8 mouse cellular contexts compared by ENCODE assay signal in genomic region chr9:107735356-107736184, GRCm38 (mm10). TPM values are rescaled to one million over a fixed set of nuclear protein-coding genes. Genes with fewer than 3 reads are reported as not detected.
A peak's percentile ranks its signal among the peaks of the same experiment; 100 is the strongest.
DNase-seq lines count a peak whose midpoint lies in the region; ATAC-seq lines count a peak whose summit lies in the region.

No protein-coding gene starts in this region.

- no peaks in the 10 kb centered on the region for H3K27me3 ChIP-seq in kidney, embryonic 14.5 days (ENCODE audit: control insufficient read depth, insufficient read depth, low read length)
- no peaks in the 10 kb centered on the region for H3K27me3 ChIP-seq in embryonic facial prominence, embryonic 15.5 days
- no peaks in the 10 kb centered on the region for H3K27me3 ChIP-seq in limb, embryonic 12.5 days
- no peaks in the 10 kb centered on the region for H3K27me3 ChIP-seq in stomach, embryonic 16.5 days (ENCODE audit: control insufficient read depth, insufficient read depth, low read length)

- peak overlapping the region; percentile 13; the same call in 1 of the 2 replicates for H3K4me3 ChIP-seq in kidney, embryonic 14.5 days (ENCODE audit: low read length)
- peak overlapping the region; percentile 20 for H3K4me3 ChIP-seq in embryonic facial prominence, embryonic 15.5 days (replicated peaks)
- peak overlapping the region; percentile 25 for H3K4me3 ChIP-seq in limb, embryonic 12.5 days (replicated peaks)
- H3K4me3 ChIP-seq in stomach, embryonic 16.5 days (replicated peaks; ENCODE audit: low read length): no peak overlapping the region

- intact Hi-C loops in gastrocnemius, postnatal 36 days (cut with DNase I): loop anchor here (2.0 kb wide), 1 partner anchor 21 kb away; no protein-coding TSS in a partner anchor

- peak; percentile 14; the same call in 1 of the 2 replicates for ATAC-seq in kidney, embryonic 14.5 days (ENCODE audit: low FRiP score, low TSS enrichment)
- 0 out of 2 replicates have a peak, but pooled peaks have one; percentile 5 for ATAC-seq in embryonic facial prominence, embryonic 15.5 days (ENCODE audit: insufficient number of reproducible peaks, low FRiP score, low TSS enrichment, low read depth)
- ATAC-seq in limb, embryonic 12.5 days (ENCODE audit: insufficient number of reproducible peaks, insufficient read depth, low FRiP score, low TSS enrichment, low read depth): no peak; the same call in 1 of the 2 replicates
- no peak for ATAC-seq in stomach, embryonic 16.5 days (ENCODE audit: insufficient read depth, low FRiP score)

- peak overlapping the region; percentile 40 for H3K9ac ChIP-seq in kidney, embryonic 14.5 days (ENCODE audit: low read depth, low read length)
- H3K9ac ChIP-seq in embryonic facial prominence, embryonic 15.5 days: no peak overlapping the region
- peak overlapping the region; percentile 45 for H3K9ac ChIP-seq in limb, embryonic 12.5 days (replicated peaks)
- H3K9ac ChIP-seq in stomach, embryonic 16.5 days (ENCODE audit: low read length): peak overlapping the region; percentile 19

- 4% methylated on average over 17 of the region's 17 CpGs for WGBS in kidney, embryonic 14.5 days
- WGBS in embryonic facial prominence, embryonic 15.5 days: 7% methylated on average over 17 of the region's 17 CpGs
- under 1% methylated on average over 17 of the region's 17 CpGs for WGBS in limb, embryonic 12.5 days
- 14% methylated on average over 17 of the region's 17 CpGs for WGBS in stomach, embryonic 16.5 days

- H3K4me2 ChIP-seq in kidney, embryonic 14.5 days (replicated peaks; ENCODE audit: low read depth, low read length): peak overlapping the region; percentile 38
- peak overlapping the region; percentile 48 for H3K4me2 ChIP-seq in embryonic facial prominence, embryonic 15.5 days (replicated peaks)
- H3K4me2 ChIP-seq in limb, embryonic 12.5 days: peak overlapping the region; percentile 60
- peak overlapping the region; percentile 27 for H3K4me2 ChIP-seq in stomach, embryonic 16.5 days (ENCODE audit: low read depth, low read length)

- no peak for DNase-seq in kidney, adult 18-20 months
- no peak for DNase-seq in layer of hippocampus, postnatal 14 days (ENCODE audit: low spot score in 2 of 2)
- no peak for DNase-seq in left cerebral cortex, adult 18-20 months (ENCODE audit: low spot score in 2 of 2)
- DNase-seq in gastrocnemius, postnatal 36 days: no peak

- H3K4me1 ChIP-seq in kidney, embryonic 14.5 days (ENCODE audit: control insufficient read depth, insufficient read depth, low read length): peaks cover 34% of the 10 kb centered on the region
- peaks cover 49% of the 10 kb centered on the region for H3K4me1 ChIP-seq in embryonic facial prominence, embryonic 15.5 days
- H3K4me1 ChIP-seq in limb, embryonic 12.5 days (replicated peaks): peaks cover 44% of the 10 kb centered on the region
- peaks cover 24% of the 10 kb centered on the region for H3K4me1 ChIP-seq in stomach, embryonic 16.5 days (ENCODE audit: control insufficient read depth, insufficient read depth, low read length)

- H3K27ac ChIP-seq in kidney, embryonic 14.5 days (ENCODE audit: low read depth, low read length): peak overlapping the region; percentile 85
- peak overlapping the region; percentile 92 for H3K27ac ChIP-seq in embryonic facial prominence, embryonic 15.5 days (replicated peaks)
- H3K27ac ChIP-seq in limb, embryonic 12.5 days: peak overlapping the region; percentile 96
- peak overlapping the region; percentile 46 for H3K27ac ChIP-seq in stomach, embryonic 16.5 days (ENCODE audit: low read length)

- no peaks in the 10 kb centered on the region for H3K9me3 ChIP-seq in kidney, embryonic 14.5 days (ENCODE audit: control insufficient read depth, low read length)
- no peaks in the 10 kb centered on the region for H3K9me3 ChIP-seq in embryonic facial prominence, embryonic 15.5 days (replicated peaks)
- H3K9me3 ChIP-seq in limb, embryonic 12.5 days: no peaks in the 10 kb centered on the region
- no peaks in the 10 kb centered on the region for H3K9me3 ChIP-seq in stomach, embryonic 16.5 days (replicated peaks; ENCODE audit: control insufficient read depth, low read length)

- H3K36me3 ChIP-seq in kidney, embryonic 14.5 days (ENCODE audit: control insufficient read depth, insufficient read depth, low read length): peaks cover 24% of the 10 kb centered on the region
- H3K36me3 ChIP-seq in embryonic facial prominence, embryonic 15.5 days: peaks cover 19% of the 10 kb centered on the region
- H3K36me3 ChIP-seq in limb, embryonic 12.5 days: peaks cover 24% of the 10 kb centered on the region
- peaks cover 11% of the 10 kb centered on the region for H3K36me3 ChIP-seq in stomach, embryonic 16.5 days (ENCODE audit: control insufficient read depth, insufficient read depth, low read length)

RNA-seq across cellular contexts. Expression of gene Sema3f, which starts 25.3 kb away (rescaled TPM):
- 32.4 and 38.4 TPM in 2 replicates for polyA plus RNA-seq in kidney, embryonic 14.5 days (2014; fragmentation: Nextera tagmentation; extraction: Ambion mirVana)
- polyA plus RNA-seq in embryonic facial prominence, embryonic 15.5 days (2015; fragmentation: Nextera tagmentation; extraction: Ambion mirVana): 40.6 and 44.6 TPM in 2 replicates
- 47.6 and 53.5 TPM in 2 replicates for polyA plus RNA-seq in limb, embryonic 12.5 days (2016; fragmentation: Nextera tagmentation; extraction: Ambion mirVana)
- polyA plus RNA-seq in stomach, embryonic 16.5 days (2015; fragmentation: Nextera tagmentation; extraction: Ambion mirVana): 15.1 and 16.8 TPM in 2 replicates
- 1 to 10 TPM; 4.3 to 4.8 TPM for total RNA-seq in layer of hippocampus, postnatal 14 days (2021)
- 10 to 100 TPM; 13.1 to 13.9 TPM for total RNA-seq in left cerebral cortex, adult 18-20 months (2021)
- 1 to 10 TPM; 4.9 to 6.1 TPM for total RNA-seq in gastrocnemius, postnatal 36 days (2021)

RNA-seq across cellular contexts. Expression of gene Rbm5, which starts 35.2 kb away (rescaled TPM):
- polyA plus RNA-seq in kidney, embryonic 14.5 days (2014; fragmentation: Nextera tagmentation; extraction: Ambion mirVana): 128 and 193 TPM in 2 replicates
- polyA plus RNA-seq in embryonic facial prominence, embryonic 15.5 days (2015; fragmentation: Nextera tagmentation; extraction: Ambion mirVana): 198 and 218 TPM in 2 replicates
- 232 and 239 TPM in 2 replicates for polyA plus RNA-seq in limb, embryonic 12.5 days (2016; fragmentation: Nextera tagmentation; extraction: Ambion mirVana)
- polyA plus RNA-seq in stomach, embryonic 16.5 days (2015; fragmentation: Nextera tagmentation; extraction: Ambion mirVana): 183 and 187 TPM in 2 replicates
- 100 to 1,000 TPM; 157 to 160 TPM for total RNA-seq in layer of hippocampus, postnatal 14 days (2021)
- 100 to 1,000 TPM; 120 to 133 TPM for total RNA-seq in left cerebral cortex, adult 18-20 months (2021)
- 10 to 100 TPM; 32.7 to 36.3 TPM for total RNA-seq in gastrocnemius, postnatal 36 days (2021)

RNA-seq across cellular contexts. Expression of gene Gnat1, which starts 56.1 kb away (rescaled TPM):
- polyA plus RNA-seq in kidney, embryonic 14.5 days (2014; fragmentation: Nextera tagmentation; extraction: Ambion mirVana): 4.7 and 5.3 TPM in 2 replicates
- 1.9 and 3.4 TPM in 2 replicates for polyA plus RNA-seq in embryonic facial prominence, embryonic 15.5 days (2015; fragmentation: Nextera tagmentation; extraction: Ambion mirVana)
- polyA plus RNA-seq in limb, embryonic 12.5 days (2016; fragmentation: Nextera tagmentation; extraction: Ambion mirVana): 2.1 and 2.2 TPM in 2 replicates
- 0.42 and 2.0 TPM in 2 replicates for polyA plus RNA-seq in stomach, embryonic 16.5 days (2015; fragmentation: Nextera tagmentation; extraction: Ambion mirVana)
- under 1 TPM in 1 of 2 experiments, not detected in 1; 0.60 TPM for total RNA-seq in layer of hippocampus, postnatal 14 days (2021)
- total RNA-seq in left cerebral cortex, adult 18-20 months (2021): under 1 TPM; 0.35 to 0.73 TPM
- total RNA-seq in gastrocnemius, postnatal 36 days (2021): not detected

Comparison
In these comparisons a context has a peak if more than half of its experiments do, and no peak if none do; other contexts are left out.
1. ATAC-seq: peak in kidney, embryonic 14.5 days (single experiment) and embryonic facial prominence, embryonic 15.5 days (single experiment); none in limb, embryonic 12.5 days (single experiment) and stomach, embryonic 16.5 days (single experiment).
2. H3K27ac ChIP-seq: peak in every context shown above with its lines; median percentile 96 in limb, embryonic 12.5 days; 92 in embryonic facial prominence, embryonic 15.5 days; 85 in kidney, embryonic 14.5 days; 46 in stomach, embryonic 16.5 days.
3. Peak in every context shown above with its lines, with median percentiles within 50 percentile points of each other: H3K4me2 ChIP-seq.